ENCODE assay signal across 8 mouse cellular contexts in the genomic region with DNA sequence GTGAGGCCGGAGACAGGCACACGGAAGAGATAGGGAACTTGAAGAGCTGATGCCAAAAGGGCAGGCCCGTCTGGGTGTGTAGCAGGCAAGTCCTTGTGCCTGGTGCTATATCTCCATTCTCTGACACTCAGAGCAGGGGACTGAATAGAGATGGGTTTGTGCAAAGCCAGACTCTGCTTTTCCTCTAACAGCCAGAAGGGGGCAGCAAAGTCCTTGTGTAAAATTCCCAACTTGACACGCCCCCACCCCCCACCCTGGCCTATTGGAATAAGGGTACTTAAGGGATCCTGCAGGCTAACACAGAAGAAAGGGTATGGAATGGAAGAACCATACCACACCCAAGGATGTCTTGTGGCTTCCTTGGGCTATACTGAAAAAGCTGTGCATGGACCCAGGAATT. TPM values are rescaled to one million over a fixed set of nuclear protein-coding genes. Genes with fewer than 3 reads are reported as not detected.
DNase-seq lines count a peak whose midpoint lies in the region; ATAC-seq and TF ChIP-seq lines count a peak whose summit lies in the region.

No protein-coding gene starts in this region.

- no peaks in the 10 kb centered on the region for H3K36me3 ChIP-seq in embryonic facial prominence, embryonic 15.5 days
- H3K36me3 ChIP-seq in hindbrain, embryonic 12.5 days: no peaks in the 10 kb centered on the region
- no peaks in the 10 kb centered on the region for H3K36me3 ChIP-seq in midbrain, embryonic 11.5 days (ENCODE audit: control insufficient read depth, insufficient read depth, low read length)
- no peaks in the 10 kb centered on the region for H3K36me3 ChIP-seq in testis, adult 2 months (ENCODE audit: control insufficient read depth, insufficient read depth, low read length)

- no peak overlapping the region for H3K4me3 ChIP-seq in embryonic facial prominence, embryonic 15.5 days (replicated peaks)
- H3K4me3 ChIP-seq in hindbrain, embryonic 12.5 days: no peak overlapping the region
- no peak overlapping the region for H3K4me3 ChIP-seq in midbrain, embryonic 11.5 days (ENCODE audit: low read depth, low read length)
- H3K4me3 ChIP-seq in testis, adult 2 months (ENCODE audit: control insufficient read depth, low read depth, low read length): no peak overlapping the region

- peak; percentile 31 for ATAC-seq in frontal cortex, adult (ENCODE audit: low TSS enrichment)
- ATAC-seq in embryonic facial prominence, embryonic 15.5 days (ENCODE audit: insufficient number of reproducible peaks, low FRiP score, low TSS enrichment, low read depth): 0 out of 2 replicates have a peak, but pooled peaks have one; percentile 30
- ATAC-seq in hindbrain, embryonic 12.5 days (ENCODE audit: low FRiP score): peak; percentile 57; the same call in 1 of the 2 replicates
- peak; percentile 64 for ATAC-seq in midbrain, embryonic 11.5 days (ENCODE audit: low FRiP score)

- 13% methylated on average over 4 of the region's 4 CpGs for WGBS in embryonic facial prominence, embryonic 15.5 days
- 13% methylated on average over 4 of the region's 4 CpGs for WGBS in hindbrain, embryonic 12.5 days
- 10% methylated on average over 4 of the region's 4 CpGs for WGBS in midbrain, embryonic 11.5 days

- no peak overlapping the region for H3K9ac ChIP-seq in embryonic facial prominence, embryonic 15.5 days
- no peak overlapping the region for H3K9ac ChIP-seq in hindbrain, embryonic 12.5 days
- H3K9ac ChIP-seq in midbrain, embryonic 11.5 days (ENCODE audit: low read length): no peak overlapping the region

- peak; percentile 58; the same call in 1 of the 2 replicates for TF ChIP-seq CTCF in testis, adult 2 months (IDR thresholded peaks at IDR 0.05; ENCODE audit: control insufficient read depth, insufficient read depth, insufficient replicate concordance, low read depth, low read length)

- 0 out of 2 replicates have a peak overlapping the region, but pooled peaks have one; percentile 11 for H3K27ac ChIP-seq in embryonic facial prominence, embryonic 15.5 days (replicated peaks)
- H3K27ac ChIP-seq in hindbrain, embryonic 12.5 days: no peak overlapping the region
- no peak overlapping the region for H3K27ac ChIP-seq in midbrain, embryonic 11.5 days (ENCODE audit: low read depth, low read length)
- no peak overlapping the region for H3K27ac ChIP-seq in testis, adult 2 months (ENCODE audit: control insufficient read depth, insufficient read depth, low read depth, low read length)

- H3K4me2 ChIP-seq in embryonic facial prominence, embryonic 15.5 days (replicated peaks): no peak overlapping the region
- H3K4me2 ChIP-seq in hindbrain, embryonic 12.5 days (replicated peaks): no peak overlapping the region
- H3K4me2 ChIP-seq in midbrain, embryonic 11.5 days: no peak overlapping the region

- H3K9me3 ChIP-seq in embryonic facial prominence, embryonic 15.5 days (replicated peaks): no peaks in the 10 kb centered on the region
- no peaks in the 10 kb centered on the region for H3K9me3 ChIP-seq in hindbrain, embryonic 12.5 days (replicated peaks)
- H3K9me3 ChIP-seq in midbrain, embryonic 11.5 days (ENCODE audit: control insufficient read depth, low read length): no peaks in the 10 kb centered on the region

- H3K27me3 ChIP-seq in embryonic facial prominence, embryonic 15.5 days: peaks cover 25% of the 10 kb centered on the region
- H3K27me3 ChIP-seq in hindbrain, embryonic 12.5 days: no peaks in the 10 kb centered on the region
- H3K27me3 ChIP-seq in midbrain, embryonic 11.5 days (ENCODE audit: control insufficient read depth, insufficient read depth, low read length): no peaks in the 10 kb centered on the region
- no peaks in the 10 kb centered on the region for H3K27me3 ChIP-seq in testis, adult 2 months (ENCODE audit: control insufficient read depth, insufficient read depth, low read length)

- no peak for DNase-seq in frontal cortex, postnatal 25 days (ENCODE audit: low spot score in 2 of 2)
- peak; percentile 43 to 75 for DNase-seq in adrenal gland, postnatal 36 days
- peak; percentile 63 to 71 for DNase-seq in left cerebral cortex, adult 18-20 months (ENCODE audit: low spot score in 2 of 2)
- peak; percentile 97 for DNase-seq in midbrain, embryonic 11.5 days (ENCODE audit: low spot score, missing footprints)

- TF ChIP-seq POLR2A in testis, adult 2 months (IDR thresholded peaks at IDR 0.05; ENCODE audit: control insufficient read depth, low read depth, low read length): no peak

- H3K4me1 ChIP-seq in embryonic facial prominence, embryonic 15.5 days: peaks cover 26% of the 10 kb centered on the region
- H3K4me1 ChIP-seq in hindbrain, embryonic 12.5 days: peaks cover 25% of the 10 kb centered on the region
- H3K4me1 ChIP-seq in midbrain, embryonic 11.5 days (ENCODE audit: control insufficient read depth, insufficient read depth, low read length): peaks cover 2% of the 10 kb centered on the region
- H3K4me1 ChIP-seq in testis, adult 2 months (ENCODE audit: control insufficient read depth, insufficient read depth, low read length): peaks cover 3% of the 10 kb centered on the region; the same call in 1 of the 2 replicates

RNA-seq across cellular contexts. Expression of a gene that starts 22.5 kb away (rescaled TPM):
- 1 to 10 TPM; 5.3 to 6.6 TPM for total RNA-seq in adrenal gland, postnatal 36 days (2021)
- 13.1 and 13.4 TPM in 2 replicates for polyA plus RNA-seq in embryonic facial prominence, embryonic 15.5 days (2015; fragmentation: Nextera tagmentation; extraction: Ambion mirVana)
- polyA plus RNA-seq in hindbrain, embryonic 12.5 days (2016; fragmentation: Nextera tagmentation; extraction: Ambion mirVana): 18.9 TPM in 2 replicates
- total RNA-seq in left cerebral cortex, adult 18-20 months (2021): 1 to 10 TPM; 4.6 to 4.7 TPM
- 19.5 and 19.7 TPM in 2 replicates for polyA plus RNA-seq in midbrain, embryonic 11.5 days (2014; fragmentation: Nextera tagmentation; extraction: Ambion mirVana)
- polyA plus RNA-seq in testis, adult 2 months (2012; rRNA removed): 4.6 and 4.7 TPM in 2 replicates

RNA-seq across cellular contexts. Expression of a gene that starts 30.9 kb away (rescaled TPM):
- total RNA-seq in adrenal gland, postnatal 36 days (2021): 10 to 100 TPM; 17.8 to 23.5 TPM
- polyA plus RNA-seq in embryonic facial prominence, embryonic 15.5 days (2015; fragmentation: Nextera tagmentation; extraction: Ambion mirVana): 3.3 and 7.3 TPM in 2 replicates
- polyA plus RNA-seq in hindbrain, embryonic 12.5 days (2016; fragmentation: Nextera tagmentation; extraction: Ambion mirVana): 2.9 and 5.5 TPM in 2 replicates
- total RNA-seq in left cerebral cortex, adult 18-20 months (2021): 100 to 1,000 TPM; 451 to 453 TPM
- 0.81 and 1.1 TPM in 2 replicates for polyA plus RNA-seq in midbrain, embryonic 11.5 days (2014; fragmentation: Nextera tagmentation; extraction: Ambion mirVana)
- 0.19 and 0.72 TPM in 2 replicates for polyA plus RNA-seq in testis, adult 2 months (2012; rRNA removed)

RNA-seq across cellular contexts. Expression of a gene that starts 39.5 kb away (rescaled TPM):
- 10 to 100 TPM; 30.4 to 36.0 TPM for total RNA-seq in adrenal gland, postnatal 36 days (2021)
- polyA plus RNA-seq in embryonic facial prominence, embryonic 15.5 days (2015; fragmentation: Nextera tagmentation; extraction: Ambion mirVana): 11.7 and 14.9 TPM in 2 replicates
- polyA plus RNA-seq in hindbrain, embryonic 12.5 days (2016; fragmentation: Nextera tagmentation; extraction: Ambion mirVana): 14.9 and 16.1 TPM in 2 replicates
- total RNA-seq in left cerebral cortex, adult 18-20 months (2021): 10 to 100 TPM; 17.0 to 19.0 TPM
- polyA plus RNA-seq in midbrain, embryonic 11.5 days (2014; fragmentation: Nextera tagmentation; extraction: Ambion mirVana): 8.0 and 9.4 TPM in 2 replicates
- polyA plus RNA-seq in testis, adult 2 months (2012; rRNA removed): 3.9 and 4.4 TPM in 2 replicates

Comparison
In these comparisons a context has a peak if more than half of its experiments do, and no peak if none do; other contexts are left out.
1. DNase-seq: peak in adrenal gland, postnatal 36 days (2 of 2), left cerebral cortex, adult 18-20 months (2 of 2) and midbrain, embryonic 11.5 days (single experiment); none in frontal cortex, postnatal 25 days (0 of 2).
2. Peak in every context shown above with its lines, with median percentiles within 50 percentile points of each other: ATAC-seq.